Mouse (Mus musculus) ES-E14 (cell line): ENCODE measurements around the gene Grk5. TPM values are rescaled to one million over a fixed set of nuclear protein-coding genes. Genes with fewer than 3 reads are reported as not detected.

Experiments
- DNase-seq: peaks from one replicate; pipeline ENCODE4 v3.0.0-alpha.2; 2013; ENCODE audit warnings: low read depth, low spot score
- H3K27ac ChIP-seq: 2 replicates; pipeline ENCODE4 v1.5.1; 2012; ENCODE audit warnings: low read depth, mild to moderate bottlenecking, low read length, moderate library complexity, mixed read lengths; ENCODE audit not compliant: poor library complexity, insufficient read depth, severe bottlenecking
- H3K36me3 ChIP-seq: 2 replicates; pipeline ENCODE4 v1.6.1; 2012; ENCODE audit warnings: mild to moderate bottlenecking, low read length, moderate library complexity, mixed read lengths; ENCODE audit not compliant: control insufficient read depth, poor library complexity, insufficient read depth, severe bottlenecking
- H3K4me1 ChIP-seq, 2 experiments: fragments of 150-350 bp in 1 of 2; sonication (generic) in 1 of 2; 2 replicates each; pipeline ENCODE4 v1.6.1; 2012; ENCODE audit warnings: low read length in 2 of 2, mild to moderate bottlenecking in 1 of 2, mixed read lengths in 1 of 2; ENCODE audit not compliant: control insufficient read depth in 2 of 2, insufficient read depth in 2 of 2, poor library complexity in 1 of 2
- H3K4me3 ChIP-seq, 2 experiments: fragments of 150-350 bp in 1 of 2; sonication (generic) in 1 of 2; 2 replicates each; pipeline ENCODE4 v1.5.1; 2012; ENCODE audit warnings: low read length in 2 of 2, low read depth in 1 of 2, mild to moderate bottlenecking in 1 of 2, mixed read lengths in 1 of 2; ENCODE audit not compliant: insufficient read depth in 1 of 2, poor library complexity in 1 of 2, severe bottlenecking in 1 of 2
- H3K9ac ChIP-seq: 2 replicates; pipeline ENCODE4 v1.6.1; 2012; ENCODE audit warnings: low read depth, mild to moderate bottlenecking, low read length, mixed read lengths; ENCODE audit not compliant: poor library complexity, insufficient read depth, severe bottlenecking
- H3K9me3 ChIP-seq: fragments of 150-350 bp; sonication (generic); 2 replicates; pipeline ENCODE4 v1.6.1; 2012; ENCODE audit warnings: low read depth, mild to moderate bottlenecking, low read length; ENCODE audit not compliant: control insufficient read depth, insufficient read depth
- CHD2 ChIP-seq: IDR thresholded peaks from 2 replicates; pipeline ENCODE4 v1.6.1; 2014; ENCODE audit warnings: mild to moderate bottlenecking, low read depth, low read length, inconsistent platforms
- HCFC1 ChIP-seq: IDR thresholded peaks from 2 replicates; pipeline ENCODE4 v1.6.1; 2012; ENCODE audit warnings: low read length, inconsistent platforms, borderline replicate concordance; ENCODE audit not compliant: insufficient read depth
- MAFK ChIP-seq: IDR thresholded peaks from 2 replicates; pipeline ENCODE4 v1.6.1; 2014; ENCODE audit warnings: mild to moderate bottlenecking, low read depth, low read length, inconsistent platforms; ENCODE audit not compliant: insufficient read depth
- ZC3H11A ChIP-seq: IDR thresholded peaks from 2 replicates; pipeline ENCODE4 v1.6.1; 2012; ENCODE audit warnings: low read depth, mild to moderate bottlenecking, inconsistent platforms, low read length, borderline replicate concordance
- ZNF384 ChIP-seq: IDR thresholded peaks from 2 replicates; pipeline ENCODE4 v1.6.1; 2012; ENCODE audit warnings: low read depth, low read length, inconsistent platforms
- in situ Hi-C, 2 experiments: fragments of 600-800 bp; cut with MboI; formaldehyde crosslinking; loops; one replicate each; pipeline ENCODE4 v1.15.1; 2025; ENCODE audit warnings: low sequenced_read_pairs in 2 of 2, inconsistent platforms in 1 of 2; ENCODE audit not compliant: unreplicated experiment in 2 of 2
- total RNA-seq: library from RNA; depleted of rRNA; stranded (reverse); fragments of 300-350 nt; gene quantifications from 2 replicates; pipeline ENCODE4 v1.2.3, GENCODE M21; 2012

Gene Grk5
- total RNA-seq, 1 experiment: 2.5 TPM

- H3K9me3 ChIP-seq: no peaks in the 10 kb centered on the region
- in situ Hi-C loops: no loop called here
Measured at GRCm38 (mm10) chr19:60971598-60971997, 82.0 kb downstream of the Grk5 start.

GRCm38 (mm10) chr19:60972281-60973015 is 82.9 kb downstream of the Grk5 start:
- in situ Hi-C loops: no loop called here
- TF ChIP-seq CHD2 (no peak), MAFK (no peak), HCFC1 (no peak), ZNF384 (no peak), ZC3H11A (no peak)

More at GRCm38 (mm10) chr19:60971598-60971997, 82.0 kb downstream of the Grk5 start:
- H3K4me1 ChIP-seq: no peaks in the 10 kb centered on the region
- H3K9ac ChIP-seq: no peak overlapping the region
- no peak for TF ChIP-seq CHD2
- no peak for TF ChIP-seq HCFC1
- no peak for TF ChIP-seq MAFK
- TF ChIP-seq ZNF384: no peak
- TF ChIP-seq ZC3H11A: no peak
- H3K4me3 ChIP-seq: no peak overlapping the region
- no peaks in the 10 kb centered on the region for H3K36me3 ChIP-seq
- H3K27ac ChIP-seq: no peak overlapping the region
- no peak for DNase-seq

DNA sequence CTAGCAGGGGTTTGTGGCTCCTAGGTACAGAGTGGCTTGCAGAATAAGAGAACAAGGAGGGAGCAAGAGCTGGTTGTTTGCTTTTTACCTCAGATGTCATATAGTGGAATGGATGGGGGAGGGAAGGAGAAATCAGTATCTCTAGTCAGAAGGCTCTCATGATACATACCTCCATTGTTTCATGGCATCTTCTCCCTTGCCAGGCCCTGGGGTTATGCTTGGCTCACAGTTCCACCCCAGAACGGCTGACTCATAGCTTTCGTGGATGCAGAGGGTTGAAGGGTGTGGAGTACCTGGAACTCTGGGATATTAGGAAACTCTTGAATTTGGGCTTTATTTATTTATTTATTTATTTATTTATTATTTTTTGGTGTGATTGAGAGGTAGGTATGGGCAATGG is 84.0 kb downstream of the Grk5 start:
- TF ChIP-seq ZNF384 (no peak), MAFK (no peak), CHD2 (no peak), ZC3H11A (no peak), HCFC1 (no peak)
- in situ Hi-C loops: no loop called here

More at GRCm38 (mm10) chr19:60972281-60973015, 82.9 kb downstream of the Grk5 start:
- no peaks in the 10 kb centered on the region for H3K9me3 ChIP-seq
- H3K9ac ChIP-seq: no peak overlapping the region
- H3K36me3 ChIP-seq: no peaks in the 10 kb centered on the region
- DNase-seq: no peak
- no peak overlapping the region for H3K4me3 ChIP-seq
- H3K27ac ChIP-seq: no peak overlapping the region
- no peaks in the 10 kb centered on the region for H3K4me1 ChIP-seq

DNA sequence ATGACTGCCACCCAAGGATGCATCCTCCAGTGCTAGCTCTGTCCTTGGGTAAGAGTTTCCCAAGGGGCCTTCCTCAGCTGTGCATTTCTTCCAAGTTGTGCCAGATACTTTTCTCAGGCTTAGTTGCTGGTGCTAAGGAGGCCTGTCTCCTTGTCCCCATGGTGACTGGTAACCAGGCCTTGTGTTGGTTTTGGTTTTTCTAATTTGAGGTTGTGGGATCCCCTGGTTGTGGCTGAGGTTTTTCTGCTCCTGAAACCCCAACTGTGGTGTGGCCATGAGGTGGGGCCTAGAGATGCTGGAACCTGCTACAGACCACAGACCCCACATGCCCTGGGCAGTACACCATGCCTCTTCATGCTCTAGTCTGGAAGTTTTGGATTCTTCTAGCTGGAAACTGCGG is 90.0 kb downstream of the Grk5 start:
- TF ChIP-seq ZC3H11A (no peak), ZNF384 (no peak), MAFK (no peak), HCFC1 (no peak), CHD2 (no peak)
- in situ Hi-C loops: no loop called here
- DNase-seq: no peak

More for the DNA sequence above, 84.0 kb downstream of the Grk5 start:
- no peak for DNase-seq
- H3K36me3 ChIP-seq: no peaks in the 10 kb centered on the region
- H3K9ac ChIP-seq: no peak overlapping the region
- H3K27ac ChIP-seq: no peak overlapping the region
- no peak overlapping the region for H3K4me3 ChIP-seq
- no peaks in the 10 kb centered on the region for H3K4me1 ChIP-seq
- no peaks in the 10 kb centered on the region for H3K9me3 ChIP-seq

More for the DNA sequence above, 90.0 kb downstream of the Grk5 start:
- H3K4me1 ChIP-seq: no peaks in the 10 kb centered on the region
- no peaks in the 10 kb centered on the region for H3K9me3 ChIP-seq
- no peak overlapping the region for H3K27ac ChIP-seq
- no peak overlapping the region for H3K4me3 ChIP-seq
- no peaks in the 10 kb centered on the region for H3K36me3 ChIP-seq
- H3K9ac ChIP-seq: no peak overlapping the region
